Mouse (Mus musculus) MEL (cell line): ENCODE measurements around the gene Bpifa5. TPM values are rescaled to one million over a fixed set of nuclear protein-coding genes. Genes with fewer than 3 reads are reported as not detected.

Experiments
- DNase-seq: peaks from one replicate; pipeline ENCODE4 v3.0.0; 2011; ENCODE audit warnings: low read depth, low spot score
- H3K27ac ChIP-seq: 2 replicates; pipeline ENCODE4 v1.5.1; 2012; ENCODE audit warnings: low read depth, mild to moderate bottlenecking, control low read depth, low read length, moderate library complexity; ENCODE audit not compliant: control insufficient read depth
- H3K27me3 ChIP-seq, 2 experiments: fragments of 150-350 bp in 1 of 2; sonication (generic) in 1 of 2; 2 replicates each; pipeline ENCODE4 v1.6.1; 2012; ENCODE audit warnings: low read length in 2 of 2, mild to moderate bottlenecking in 2 of 2, improper control_type of control experiment in 1 of 2, moderate library complexity in 1 of 2; ENCODE audit not compliant: insufficient read depth in 2 of 2, control insufficient read depth in 1 of 2
- H3K36me3 ChIP-seq, 2 experiments: 2 replicates each; pipeline ENCODE4 v1.6.1; 2012 to 2014; ENCODE audit warnings: low read length in 2 of 2, improper control_type of control experiment in 1 of 2, inconsistent platforms in 1 of 2, mild to moderate bottlenecking in 1 of 2; ENCODE audit not compliant: insufficient read depth in 2 of 2, control insufficient read depth in 1 of 2
- H3K4me1 ChIP-seq, 2 experiments: fragments of 150-350 bp in 1 of 2; sonication (generic) in 1 of 2; 2 replicates each; pipeline ENCODE4 v1.6.1; 2012; ENCODE audit warnings: low read length in 2 of 2, improper control_type of control experiment in 1 of 2, mild to moderate bottlenecking in 1 of 2; ENCODE audit not compliant: insufficient read depth in 2 of 2, control insufficient read depth in 1 of 2
- H3K4me3 ChIP-seq, 2 experiments: fragments of 150-350 bp in 1 of 2; sonication (generic) in 1 of 2; 2 replicates each; pipeline ENCODE4 v1.5.1; 2012; ENCODE audit warnings: low read depth in 2 of 2, low read length in 2 of 2, mild to moderate bottlenecking in 2 of 2, moderate library complexity in 2 of 2, control low read depth in 1 of 2, improper control_type of control experiment in 1 of 2; ENCODE audit not compliant: control insufficient read depth in 1 of 2, insufficient read depth in 1 of 2
- H3K79me2 ChIP-seq: 2 replicates; pipeline ENCODE4 v1.6.1; 2012; ENCODE audit warnings: mild to moderate bottlenecking, low read length, moderate library complexity; ENCODE audit not compliant: control insufficient read depth, poor library complexity, insufficient read depth
- H3K9ac ChIP-seq: 2 replicates; pipeline ENCODE4 v1.6.1; 2012; ENCODE audit warnings: low read depth, mild to moderate bottlenecking, control low read depth, low read length, moderate library complexity; ENCODE audit not compliant: control insufficient read depth, poor library complexity, severe bottlenecking
- H3K9me3 ChIP-seq: fragments of 150-350 bp; sonication (generic); replicated peaks from 2 replicates; pipeline ENCODE4 v1.6.1; 2012; ENCODE audit warnings: mild to moderate bottlenecking, low read length, improper control_type of control experiment, moderate library complexity; ENCODE audit not compliant: insufficient read depth
- BHLHE40 ChIP-seq: IDR thresholded peaks from 2 replicates; pipeline ENCODE4 v1.6.1; 2012; ENCODE audit warnings: low read depth, mild to moderate bottlenecking, inconsistent platforms, low read length, improper control_type of control experiment, borderline replicate concordance
- CTCF ChIP-seq, 3 experiments: IDR thresholded peaks in 2 of 3; conservative IDR thresholded peaks in 1 of 3; 2 replicates each; pipeline ENCODE4 v1.5.1; 2011 to 2012; ENCODE audit warnings: low read length in 3 of 3, low read depth in 2 of 3, mild to moderate bottlenecking in 2 of 3, improper control_type of control experiment in 1 of 3, inconsistent platforms in 1 of 3, mixed read lengths in 1 of 3, moderate library complexity in 1 of 3; ENCODE audit not compliant: control insufficient read depth in 1 of 3, insufficient read depth in 1 of 3, poor library complexity in 1 of 3, severe bottlenecking in 1 of 3
- GATA1 ChIP-seq: IDR thresholded peaks from 2 replicates; pipeline ENCODE4 v1.6.1; 2011; ENCODE audit warnings: low read depth, low read length, improper control_type of control experiment
- JUND ChIP-seq: IDR thresholded peaks from 2 replicates; pipeline ENCODE4 v1.6.1; 2011; ENCODE audit warnings: low read depth, mild to moderate bottlenecking, improper control_type of control experiment, low read length
- KAT2A ChIP-seq: conservative IDR thresholded peaks from 2 replicates; pipeline ENCODE4 v1.6.1; 2012; ENCODE audit warnings: low read depth, low read length, improper control_type of control experiment, inconsistent platforms
- MYB ChIP-seq: IDR thresholded peaks from 2 replicates; pipeline ENCODE4 v1.6.1; 2011; ENCODE audit warnings: mild to moderate bottlenecking, low read depth, low read length, improper control_type of control experiment
- MYC ChIP-seq: IDR thresholded peaks from 2 replicates; pipeline ENCODE4 v1.6.1; 2011; ENCODE audit warnings: low read depth, mild to moderate bottlenecking, low read length, improper control_type of control experiment, moderate library complexity
- NELFE ChIP-seq: IDR thresholded peaks from 2 replicates; pipeline ENCODE4 v1.6.1; 2011; ENCODE audit warnings: low read depth, low read length, improper control_type of control experiment
- NRF1 ChIP-seq: IDR thresholded peaks from 2 replicates; pipeline ENCODE4 v1.6.1; 2014; ENCODE audit warnings: low read depth, mild to moderate bottlenecking, inconsistent platforms, low read length, improper control_type of control experiment, moderate library complexity; ENCODE audit not compliant: poor library complexity, insufficient read depth, severe bottlenecking
- POLR2A ChIP-seq, 2 experiments: IDR thresholded peaks; 2 replicates each; pipeline ENCODE4 v1.6.1; 2011 to 2012; ENCODE audit warnings: low read length in 2 of 2, mild to moderate bottlenecking in 2 of 2, control low read depth in 1 of 2, improper control_type of control experiment in 1 of 2, low read depth in 1 of 2, moderate library complexity in 1 of 2; ENCODE audit not compliant: control insufficient read depth in 1 of 2, insufficient read depth in 1 of 2, poor library complexity in 1 of 2
- POLR2AphosphoS2 ChIP-seq: IDR thresholded peaks from 2 replicates; pipeline ENCODE4 v1.6.1; 2011; ENCODE audit warnings: low read length, improper control_type of control experiment
- POLR2AphosphoS5 ChIP-seq: IDR thresholded peaks from 2 replicates; pipeline ENCODE4 v1.6.1; 2012; ENCODE audit warnings: low read depth, borderline replicate concordance, mild to moderate bottlenecking, inconsistent platforms, low read length, moderate library complexity, mixed read lengths
- RAD21 ChIP-seq: IDR thresholded peaks from 2 replicates; pipeline ENCODE4 v1.6.1; 2011; ENCODE audit warnings: mild to moderate bottlenecking, low read depth, low read length, improper control_type of control experiment
- RCOR1 ChIP-seq: IDR thresholded peaks from 2 replicates; pipeline ENCODE4 v1.6.1; 2012; ENCODE audit warnings: low read depth, mild to moderate bottlenecking, inconsistent platforms, low read length, improper control_type of control experiment
- SIN3A ChIP-seq: IDR thresholded peaks from 2 replicates; pipeline ENCODE4 v1.6.1; 2012; ENCODE audit warnings: low read length, improper control_type of control experiment, inconsistent platforms
- TAL1 ChIP-seq: IDR thresholded peaks from 2 replicates; pipeline ENCODE4 v1.6.1; 2012; ENCODE audit warnings: mild to moderate bottlenecking, inconsistent platforms, low read length, moderate library complexity, mixed read lengths
- TBP ChIP-seq: IDR thresholded peaks from 2 replicates; pipeline ENCODE4 v1.8.0; 2011; ENCODE audit warnings: low read depth, low read length, improper control_type of control experiment
- UBTF ChIP-seq: IDR thresholded peaks from 2 replicates; pipeline ENCODE4 v1.6.1; 2012; ENCODE audit warnings: low read depth, mild to moderate bottlenecking, inconsistent platforms, low read length, improper control_type of control experiment, moderate library complexity, borderline replicate concordance; ENCODE audit not compliant: insufficient read depth
- ZNF384 ChIP-seq: IDR thresholded peaks from 2 replicates; pipeline ENCODE4 v1.6.1; 2012; ENCODE audit warnings: low read depth, mild to moderate bottlenecking, inconsistent platforms, low read length, improper control_type of control experiment
- polyA plus RNA-seq, 2 experiments: library from polyadenylated mRNA; stranded (reverse) in 1 of 2; unstranded in 1 of 2; fragments of >175 nt in 1 of 2; fragments of >200 nt in 1 of 2; gene quantifications; 2 replicates each; pipeline versions ENCODE4 v1.2.1 to v1.2.4; 2012; ENCODE audit warnings: low replicate concordance in 2 of 2, low read depth in 1 of 2; ENCODE audit not compliant: insufficient read length in 2 of 2, insufficient read depth in 1 of 2, missing spikeins in 1 of 2
- total RNA-seq: library from RNA; depleted of rRNA; stranded (reverse); fragments of 300-350 nt; gene quantifications from 2 replicates; pipeline ENCODE4 v1.2.3, GENCODE M21; 2012

Bpifa5 gene
- total and polyA plus RNA-seq, 3 experiments = not detected

- TF ChIP-seq JUND (no peak), POLR2AphosphoS2 (no peak), KAT2A (no peak), TAL1 (no peak), TBP (no peak), SIN3A (no peak), UBTF (no peak), MYB (no peak), POLR2AphosphoS5 (no peak), ZNF384 (no peak), POLR2A (IDR thresholded peaks at IDR 0.05; ENCODE audit: control insufficient read depth in 1 of 2, insufficient read depth in 1 of 2, low read depth in 1 of 2, low read length in 2 of 2, poor library complexity in 1 of 2) (no peak), CTCF (IDR thresholded peaks at IDR 0.05 in 2 of 3, conservative IDR thresholded peaks at IDR 0.05 in 1 of 3; ENCODE audit: control insufficient read depth in 1 of 3, insufficient read depth in 1 of 3, low read depth in 2 of 3, low read length in 3 of 3, poor library complexity in 1 of 3, severe bottlenecking in 1 of 3) (no peak), BHLHE40 (no peak), NRF1 (no peak), RCOR1 (no peak), MYC (no peak)
- no peak overlapping the region for H3K4me3 ChIP-seq
- no peaks in the 10 kb centered on the region for H3K79me2 ChIP-seq
- no peak for DNase-seq
- no peaks in the 10 kb centered on the region for H3K4me1 ChIP-seq
- 0 out of 4 replicates have a peak, but pooled peaks cover 0 to 2% of the 10 kb centered on the region in 2 experiments for H3K27me3 ChIP-seq
- H3K9me3 ChIP-seq = no peaks in the 10 kb centered on the region
- H3K27ac ChIP-seq = no peak overlapping the region
- no peaks in the 10 kb centered on the region for H3K36me3 ChIP-seq
- no peak overlapping the region for H3K9ac ChIP-seq
Observed at GRCm38 (mm10) chr2:154193071-154193470, 30.7 kb downstream of the Bpifa5 start.

- Histone ChIP-seq H3K4me3 (no peak overlapping the region), H3K36me3 (no peaks in the 10 kb centered on the region)
Observed at GRCm38 (mm10) chr2:154193994-154194504, 31.6 kb downstream of the Bpifa5 start.

More at GRCm38 (mm10) chr2:154193994-154194504, 31.6 kb downstream of the Bpifa5 start:
- Histone ChIP-seq H3K9me3 (no peaks in the 10 kb centered on the region), H3K27me3 (0 out of 4 replicates have a peak, but pooled peaks cover 0 to 2% of the 10 kb centered on the region in 2 experiments), H3K79me2 (no peaks in the 10 kb centered on the region), H3K9ac (no peak overlapping the region), H3K27ac (no peak overlapping the region), H3K4me1 (no peaks in the 10 kb centered on the region)
- DNase-seq = no peak
- no peak for TF ChIP-seq GATA1
- no peak for TF ChIP-seq CTCF (IDR thresholded peaks at IDR 0.05 in 2 of 3, conservative IDR thresholded peaks at IDR 0.05 in 1 of 3; ENCODE audit: control insufficient read depth in 1 of 3, insufficient read depth in 1 of 3, low read depth in 2 of 3, low read length in 3 of 3, poor library complexity in 1 of 3, severe bottlenecking in 1 of 3)
- TF ChIP-seq RAD21 = no peak
- TF ChIP-seq KAT2A = no peak
- TF ChIP-seq NELFE = no peak
- TF ChIP-seq MYB = no peak
